ENCODE assay signal across 14 mouse cellular contexts in the genomic region with DNA sequence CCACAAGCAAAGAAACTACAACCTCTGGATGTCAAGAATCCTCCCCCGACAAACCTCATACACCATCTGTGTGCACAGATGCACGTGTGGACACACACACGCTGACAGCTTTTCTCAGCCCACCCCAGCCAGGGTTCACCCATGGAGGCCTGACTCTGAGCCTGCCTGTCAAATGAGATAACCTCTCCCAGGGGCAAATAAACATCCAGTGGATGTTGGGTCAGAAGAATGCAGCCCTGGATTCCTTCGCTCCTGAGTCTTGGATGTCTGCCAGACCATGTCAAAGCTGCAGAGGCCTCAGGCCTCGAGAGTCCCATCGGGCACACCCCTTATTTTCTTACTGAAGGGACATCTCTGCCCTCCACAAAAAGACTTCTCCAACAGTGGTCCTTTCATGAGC.
A peak's percentile ranks its signal among the peaks of the same experiment; 100 is the strongest.
DNase-seq lines count a peak whose midpoint lies in the region; ATAC-seq lines count a peak whose summit lies in the region.
"Had no signal": no experiment of that assay in that cellular context is flagged by ENCODE, and none has a peak within 500 bp of the region (broad histone marks: within the 10 kb centered on the region; RNA-seq: fewer than 3 reads in every experiment).

No protein-coding gene starts in this region.

- 7% methylated on average over 6 of the region's 6 CpGs for WGBS in heart, embryonic 11.5 days (ENCODE audit: insufficient replicate concordance)
- WGBS in midbrain, embryonic 14.5 days, result 42% methylated on average over 6 of the region's 6 CpGs
- WGBS in midbrain, embryonic 11.5 days, result 60% methylated on average over 6 of the region's 6 CpGs

- H3K4me2 ChIP-seq in heart, embryonic 11.5 days, result no peak overlapping the region; the same call in none of the 2 replicates
- no peak overlapping the region for H3K4me2 ChIP-seq in midbrain, embryonic 14.5 days (ENCODE audit: low read length)
- no peak overlapping the region for H3K4me2 ChIP-seq in midbrain, embryonic 11.5 days
- H3K4me2 ChIP-seq: limb, embryonic 12.5 days had no signal

- no peaks in the 10 kb centered on the region for H3K9me3 ChIP-seq in heart, embryonic 11.5 days (replicated peaks; ENCODE audit: control insufficient read depth, low read length)
- no peaks in the 10 kb centered on the region for H3K9me3 ChIP-seq in midbrain, embryonic 14.5 days (ENCODE audit: control insufficient read depth, low read length)
- H3K9me3 ChIP-seq in midbrain, embryonic 11.5 days (ENCODE audit: control insufficient read depth, low read length), result no peaks in the 10 kb centered on the region
- H3K9me3 ChIP-seq: limb, embryonic 12.5 days had no signal

- no peaks in the 10 kb centered on the region for H3K36me3 ChIP-seq in heart, embryonic 11.5 days (ENCODE audit: control insufficient read depth, insufficient read depth, low read length)
- H3K36me3 ChIP-seq in midbrain, embryonic 14.5 days (ENCODE audit: control insufficient read depth, insufficient read depth, low read length), result no peaks in the 10 kb centered on the region
- H3K36me3 ChIP-seq in midbrain, embryonic 11.5 days (ENCODE audit: control insufficient read depth, insufficient read depth, low read length), result no peaks in the 10 kb centered on the region
- H3K36me3 ChIP-seq: limb, embryonic 12.5 days had no signal

- H3K27me3 ChIP-seq in heart, embryonic 11.5 days (ENCODE audit: control insufficient read depth, insufficient read depth, low read length), result no peaks in the 10 kb centered on the region
- H3K27me3 ChIP-seq in midbrain, embryonic 14.5 days (ENCODE audit: control insufficient read depth, insufficient read depth, low read length), result no peaks in the 10 kb centered on the region
- no peaks in the 10 kb centered on the region for H3K27me3 ChIP-seq in midbrain, embryonic 11.5 days (ENCODE audit: control insufficient read depth, insufficient read depth, low read length)
- H3K27me3 ChIP-seq: limb, embryonic 12.5 days had no signal

- H3K27ac ChIP-seq in heart, embryonic 11.5 days (ENCODE audit: low read depth, low read length), result peak overlapping the region; percentile 54; the same call in 1 of the 2 replicates
- no peak overlapping the region for H3K27ac ChIP-seq in midbrain, embryonic 14.5 days (replicated peaks; ENCODE audit: low read depth, low read length)
- H3K27ac ChIP-seq in midbrain, embryonic 11.5 days (ENCODE audit: low read depth, low read length), result no peak overlapping the region
- H3K27ac ChIP-seq: limb, embryonic 12.5 days had no signal

- DNase-seq in heart, adult 18-20 months, result no peak
- DNase-seq in midbrain, embryonic 14.5 days, result peak; percentile 13
- DNase-seq in midbrain, embryonic 11.5 days (ENCODE audit: low spot score, missing footprints), result no peak
- peak; percentile 31 for DNase-seq in heart, postnatal 4 days
- DNase-seq in mesoderm, embryonic 11.5 days (ENCODE audit: low read depth, low spot score), result peak; percentile 38
- DNase-seq in c-Kit-positive CD71-positive TER-119-positive erythroid progenitor cells, embryonic 14.5 days (ENCODE audit: low spot score), result no peak
- no peak for DNase-seq in cerebellum, adult 11-12 months
- DNase-seq: B cell, adult 2 months; gastrocnemius, postnatal 36 days; thymus, postnatal 14 days had no signal

- H3K4me3 ChIP-seq in heart, embryonic 11.5 days (ENCODE audit: low read depth, low read length), result no peak overlapping the region
- H3K4me3 ChIP-seq in midbrain, embryonic 14.5 days (replicated peaks; ENCODE audit: low read depth, low read length), result no peak overlapping the region
- H3K4me3 ChIP-seq in midbrain, embryonic 11.5 days (ENCODE audit: low read depth, low read length), result no peak overlapping the region
- H3K4me3 ChIP-seq: limb, embryonic 12.5 days had no signal

- peaks cover 27% of the 10 kb centered on the region for H3K4me1 ChIP-seq in heart, embryonic 11.5 days (ENCODE audit: control insufficient read depth, insufficient read depth, low read length)
- H3K4me1 ChIP-seq in midbrain, embryonic 14.5 days (ENCODE audit: control insufficient read depth, insufficient read depth, low read length), result no peaks in the 10 kb centered on the region
- H3K4me1 ChIP-seq in midbrain, embryonic 11.5 days (ENCODE audit: control insufficient read depth, insufficient read depth, low read length), result no peaks in the 10 kb centered on the region

- ATAC-seq in heart, embryonic 11.5 days (replicated peaks; ENCODE audit: insufficient number of reproducible peaks, low FRiP score, low TSS enrichment), result peak; percentile 55; the same call in 1 of the 2 replicates
- ATAC-seq in midbrain, embryonic 14.5 days (ENCODE audit: low FRiP score, low TSS enrichment), result no peak
- no peak for ATAC-seq in midbrain, embryonic 11.5 days (ENCODE audit: low FRiP score)
- ATAC-seq: forebrain, embryonic 14.5 days; inflammation-experienced regulatory T-cells, adult 6 months had no signal

- no peak overlapping the region for H3K9ac ChIP-seq in heart, embryonic 11.5 days (ENCODE audit: low read depth, low read length)
- no peak overlapping the region for H3K9ac ChIP-seq in midbrain, embryonic 14.5 days (replicated peaks; ENCODE audit: low read length)
- H3K9ac ChIP-seq in midbrain, embryonic 11.5 days (ENCODE audit: low read length), result no peak overlapping the region
- H3K9ac ChIP-seq: limb, embryonic 12.5 days had no signal

Comparison
In these comparisons a context has a peak if more than half of its experiments do, and no peak if none do; other contexts are left out.
1. DNase-seq: peak in midbrain, embryonic 14.5 days (single experiment), heart, postnatal 4 days (single experiment) and mesoderm, embryonic 11.5 days (single experiment); none in heart, adult 18-20 months (0 of 2), midbrain, embryonic 11.5 days (single experiment), c-Kit-positive CD71-positive TER-119-positive erythroid progenitor cells, embryonic 14.5 days (single experiment) and cerebellum, adult 11-12 months (single experiment).